ENCODE assay signal across 8 mouse cellular contexts in genomic region chr5:14514631-14515523, GRCm38 (mm10). TPM values are rescaled to one million over a fixed set of nuclear protein-coding genes. Genes with fewer than 3 reads are reported as not detected.
A peak's percentile ranks its signal among the peaks of the same experiment; 100 is the strongest.
DNase-seq lines count a peak whose midpoint lies in the region; TF ChIP-seq lines count a peak whose summit lies in the region.

TSS of gene Pclo (plus strand) at chr5:14514918.

- WGBS in embryonic facial prominence, embryonic 10.5 days, result under 1% methylated on average over 89 of the region's 89 CpGs
- under 1% methylated on average over 89 of the region's 89 CpGs for WGBS in midbrain, embryonic 10.5 days

- H3K4me1 ChIP-seq in bone marrow macrophage, adult 2 months (ENCODE audit: control insufficient read depth, insufficient read depth, low read length), result no peaks in the 10 kb centered on the region
- peaks cover 6% of the 10 kb centered on the region for H3K4me1 ChIP-seq in embryonic facial prominence, embryonic 10.5 days
- peaks cover 7% of the 10 kb centered on the region for H3K4me1 ChIP-seq in midbrain, embryonic 10.5 days

- H3K27ac ChIP-seq in bone marrow macrophage, adult 2 months (ENCODE audit: insufficient read depth, low read depth, low read length), result no peak within 1 kb of the TSS
- H3K27ac ChIP-seq in embryonic facial prominence, embryonic 10.5 days (replicated peaks), result peak within 1 kb of the TSS; percentile 84
- H3K27ac ChIP-seq in midbrain, embryonic 10.5 days (replicated peaks), result peak within 1 kb of the TSS; percentile 92

- peak within 1 kb of the TSS; percentile 56 for H3K4me3 ChIP-seq in bone marrow macrophage, adult 2 months (ENCODE audit: insufficient read depth, low read length)
- peak within 1 kb of the TSS; percentile 81 for H3K4me3 ChIP-seq in embryonic facial prominence, embryonic 10.5 days
- H3K4me3 ChIP-seq in midbrain, embryonic 10.5 days, result peak within 1 kb of the TSS; percentile 83

- intact Hi-C loops in left cerebral cortex, postnatal 25 days (cut with DNase I), result loop anchor here (5.0 to 10.0 kb wide), 2 partner anchors 220 to 292 kb away; no protein-coding TSS in a partner anchor

- TF ChIP-seq CTCF in bone marrow macrophage, adult 2 months (IDR thresholded peaks at IDR 0.05; ENCODE audit: low read depth, low read length), result no peak

- TF ChIP-seq POLR2A in bone marrow macrophage, adult 2 months (IDR thresholded peaks at IDR 0.05; ENCODE audit: borderline replicate concordance, low read depth, low read length), result no peak

- peak; percentile 95 for DNase-seq in embryonic facial prominence, embryonic 10.5 days (ENCODE audit: low spot score)
- DNase-seq in heart, adult 18-20 months, result peak; percentile 41 to 55
- peak; percentile 92 for DNase-seq in kidney, adult 11 months
- peak; percentile 88 to 98 for DNase-seq in left cerebral cortex, postnatal 25 days (ENCODE audit: low spot score in 2 of 2)
- peak; percentile 93 for DNase-seq in midbrain, embryonic 10.5 days (ENCODE audit: low spot score)
- peak; percentile 13 for DNase-seq in skeletal muscle tissue, adult 2 months (ENCODE audit: low read depth, low spot score)
- DNase-seq in natural killer cell, adult 2 months (ENCODE audit: low spot score in 2 of 2), result no peak

- H3K9me3 ChIP-seq in embryonic facial prominence, embryonic 10.5 days, result no peaks in the 10 kb centered on the region
- H3K9me3 ChIP-seq in midbrain, embryonic 10.5 days (replicated peaks), result no peaks in the 10 kb centered on the region

- H3K36me3 ChIP-seq in embryonic facial prominence, embryonic 10.5 days (replicated peaks), result no peaks in the 10 kb centered on the region
- H3K36me3 ChIP-seq in midbrain, embryonic 10.5 days, result no peaks in the 10 kb centered on the region

- no peaks in the 10 kb centered on the region for H3K27me3 ChIP-seq in embryonic facial prominence, embryonic 10.5 days (replicated peaks; ENCODE audit: low read depth, poor library complexity, severe bottlenecking)
- H3K27me3 ChIP-seq in midbrain, embryonic 10.5 days (ENCODE audit: low read depth, poor library complexity, severe bottlenecking), result no peaks in the 10 kb centered on the region

RNA-seq across cellular contexts. Expression of gene Pclo, which starts in this region (rescaled TPM):
- 0.03 TPM in 1 of 2 replicates, not detected in the other for polyA plus RNA-seq in bone marrow macrophage, adult 2 months (2012; ENCODE audit: insufficient read depth, insufficient read length, missing spikeins)
- polyA plus RNA-seq in embryonic facial prominence, embryonic 10.5 days (2016; fragmentation: Nextera tagmentation; extraction: Ambion mirVana), result 0.55 and 0.72 TPM in 2 replicates
- total RNA-seq in heart, adult 18-20 months (2021), result under 1 TPM; 0.25 to 0.39 TPM
- 100 to 1,000 TPM; 135 to 141 TPM for total RNA-seq in left cerebral cortex, postnatal 25 days (2021)
- polyA plus RNA-seq in midbrain, embryonic 10.5 days (2016; fragmentation: Nextera tagmentation; extraction: Ambion mirVana), result 0.60 and 1.0 TPM in 2 replicates

Comparison
In these comparisons a context has a peak if more than half of its experiments do, and no peak if none do; other contexts are left out.
1. RNA of gene Pclo (total RNA-seq): 135 to 141 TPM in left cerebral cortex, postnatal 25 days; 0.25 to 0.39 TPM in heart, adult 18-20 months; every median in the first group is over 10 times any median in the second.
2. Peak in DNase-seq, H3K4me3 ChIP-seq and H3K27ac ChIP-seq in embryonic facial prominence, embryonic 10.5 days; RNA of the gene not detected or under 1 TPM.
3. Peak in DNase-seq in heart, adult 18-20 months; RNA of the gene not detected or under 1 TPM.
4. DNase-seq: peak in kidney, adult 11 months (single experiment), left cerebral cortex, postnatal 25 days (2 of 2), midbrain, embryonic 10.5 days (single experiment) and skeletal muscle tissue, adult 2 months (single experiment); none in natural killer cell, adult 2 months (0 of 2).
5. Peak in every context shown above with its lines, with median percentiles within 50 percentile points of each other: H3K4me3 ChIP-seq.